Mouse (Mus musculus): ENCODE data around the gene Cd300a. TPM values are rescaled to one million over a fixed set of nuclear protein-coding genes. Genes with fewer than 3 reads are reported as not detected.
A peak's percentile ranks its signal among the peaks of the same experiment; 100 is the strongest.

Cd300a gene
- polyA plus RNA-seq, 1 experiment from 2014 or later, result 1.3 TPM

DNA sequence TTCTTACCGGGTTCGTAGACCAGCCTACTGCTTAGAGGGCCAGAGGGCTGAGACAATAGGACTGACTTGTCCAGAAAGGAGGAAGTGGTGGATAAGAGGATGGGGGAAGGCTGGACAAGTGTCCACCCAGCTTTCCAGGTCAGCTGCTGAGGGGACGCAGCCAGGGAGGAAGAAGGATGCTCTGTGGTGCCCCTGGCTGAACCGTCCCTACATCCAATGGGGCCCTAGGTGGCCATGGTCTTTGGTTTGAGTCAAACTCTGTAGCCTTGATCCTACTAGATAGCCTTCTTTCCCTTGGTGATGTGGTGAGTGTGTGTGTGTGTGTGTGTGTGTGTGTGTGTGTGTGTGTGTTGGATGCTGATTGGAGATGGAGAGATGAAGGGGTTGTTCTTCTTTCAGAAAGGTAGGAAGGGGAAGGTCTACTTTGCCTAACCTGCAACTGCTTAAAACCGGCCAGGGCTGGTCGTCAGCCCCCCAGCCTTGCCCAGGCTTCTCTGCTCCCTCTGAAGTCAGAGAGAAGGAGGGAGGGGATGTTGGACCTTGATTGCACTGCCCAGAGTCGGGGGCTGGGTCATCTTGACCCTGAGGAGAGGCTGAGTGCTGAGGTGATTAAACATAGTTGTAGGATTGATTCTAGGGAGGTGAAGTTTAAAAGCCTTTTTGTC lies 36.5 kb upstream of the Cd300a start:
- WGBS, result 11% methylated on average over 7 of the region's 7 CpGs
- Histone ChIP-seq H3K4me3 (peak overlapping the region; percentile 78), H3K9me3 (no peaks in the 10 kb centered on the region), H3K36me3 (replicated peaks) (no peaks in the 10 kb centered on the region), H3K27me3 (ENCODE audit: poor library complexity, severe bottlenecking) (peaks cover 65% of the 10 kb centered on the region), H3K4me1 (peaks cover 52% of the 10 kb centered on the region), H3K27ac (peak overlapping the region; percentile 89)
- no peak for DNase-seq (ENCODE audit: extremely low spot score, low spot score)

DNA sequence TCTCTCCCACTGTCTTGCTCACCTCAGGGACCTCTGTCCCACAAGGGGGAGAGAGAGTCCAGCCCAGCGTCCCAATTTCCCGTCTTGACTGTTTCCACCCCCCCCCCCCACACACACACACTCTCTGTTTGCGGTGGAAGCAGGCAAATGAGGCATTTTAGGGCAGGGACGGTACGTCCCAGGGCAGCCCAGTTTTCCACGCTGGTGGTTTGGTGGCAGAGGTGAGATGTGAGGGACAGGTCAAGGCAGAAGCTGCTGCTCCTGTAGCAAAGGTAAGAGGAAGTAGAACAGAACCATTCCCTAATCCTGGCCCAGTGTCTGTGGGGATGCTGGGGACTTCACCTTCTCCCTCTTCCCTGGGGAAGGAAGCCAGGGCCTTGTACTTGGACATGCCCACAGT lies 35.3 kb upstream of the Cd300a start:
- no peak overlapping the region for H3K4me3 ChIP-seq
- H3K4me1 ChIP-seq, result peaks cover 44% of the 10 kb centered on the region
- peaks cover 54% of the 10 kb centered on the region for H3K27me3 ChIP-seq (ENCODE audit: poor library complexity, severe bottlenecking)

GRCm38 (mm10) chr11:114856125-114856524 lies 33.7 kb upstream of the Cd300a start:
- peaks cover 6% of the 10 kb centered on the region; the same call in 1 of the 2 replicates for H3K9me3 ChIP-seq
- H3K4me3 ChIP-seq, result no peak overlapping the region
- H3K27me3 ChIP-seq (ENCODE audit: poor library complexity, severe bottlenecking), result peaks cover 39% of the 10 kb centered on the region
- 92% methylated on average over 5 of the region's 5 CpGs for WGBS
- no peak for DNase-seq (ENCODE audit: extremely low spot score, low spot score)
- H3K27ac ChIP-seq, result no peak overlapping the region
- H3K36me3 ChIP-seq (replicated peaks), result no peaks in the 10 kb centered on the region
- peaks cover 29% of the 10 kb centered on the region for H3K4me1 ChIP-seq

More for the DNA sequence above, 35.3 kb upstream of the Cd300a start:
- no peak for DNase-seq (ENCODE audit: extremely low spot score, low spot score)
- Histone ChIP-seq H3K9me3 (peaks cover 6% of the 10 kb centered on the region; the same call in 1 of the 2 replicates), H3K27ac (no peak overlapping the region), H3K36me3 (replicated peaks) (no peaks in the 10 kb centered on the region)
- 82% methylated on average over 6 of the region's 6 CpGs for WGBS

- Histone ChIP-seq H3K27ac (no peak overlapping the region), H3K27me3 (ENCODE audit: poor library complexity, severe bottlenecking) (peaks cover 14% of the 10 kb centered on the region), H3K4me3 (no peak overlapping the region), H3K9me3 (peaks cover 6% of the 10 kb centered on the region; the same call in 1 of the 2 replicates), H3K36me3 (replicated peaks) (peaks cover 3% of the 10 kb centered on the region; the same call in 1 of the 2 replicates), H3K4me1 (peaks cover 4% of the 10 kb centered on the region; the same call in 1 of the 2 replicates)
- no peak for DNase-seq (ENCODE audit: extremely low spot score, low spot score)
- WGBS, result 96% methylated on average over 2 of the region's 2 CpGs
Observed at GRCm38 (mm10) chr11:114858641-114859040, 31.2 kb upstream of the Cd300a start.

GRCm38 (mm10) chr11:114861057-114861456 lies 28.8 kb upstream of the Cd300a start:
- H3K4me1 ChIP-seq, result peaks cover 10% of the 10 kb centered on the region
- no peak for DNase-seq (ENCODE audit: extremely low spot score, low spot score)
- H3K4me3 ChIP-seq, result no peak overlapping the region
- peaks cover 6% of the 10 kb centered on the region; the same call in 1 of the 2 replicates for H3K9me3 ChIP-seq
- WGBS, result 80% methylated on average over 2 of the region's 2 CpGs
- no peaks in the 10 kb centered on the region for H3K27me3 ChIP-seq (ENCODE audit: poor library complexity, severe bottlenecking)
- H3K27ac ChIP-seq, result no peak overlapping the region
- H3K36me3 ChIP-seq (replicated peaks), result peaks cover 15% of the 10 kb centered on the region

DNA sequence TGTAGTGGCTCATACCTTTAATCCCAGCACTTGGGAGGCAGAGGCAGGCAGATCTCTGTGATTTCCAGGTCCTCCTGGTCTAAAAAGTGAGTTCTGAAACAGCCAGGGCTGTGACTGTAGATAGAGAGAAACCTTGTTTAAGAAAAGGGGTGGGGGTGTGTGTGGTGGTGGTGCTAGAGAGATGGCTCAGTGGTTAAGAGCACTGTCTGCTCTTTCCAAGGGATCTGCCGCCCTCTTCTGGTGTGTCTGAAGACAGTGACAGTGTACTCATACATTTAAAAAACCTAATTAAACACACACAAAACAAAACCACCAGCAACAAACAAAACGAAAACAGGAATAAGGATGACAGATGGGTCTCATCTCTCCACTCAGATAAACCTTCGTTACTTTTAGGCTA lies 27.2 kb upstream of the Cd300a start:
- peaks cover 27% of the 10 kb centered on the region for H3K36me3 ChIP-seq (replicated peaks)
- WGBS, result 88% methylated on average over 3 of the region's 3 CpGs
- no peak for DNase-seq (ENCODE audit: extremely low spot score, low spot score)

DNA sequence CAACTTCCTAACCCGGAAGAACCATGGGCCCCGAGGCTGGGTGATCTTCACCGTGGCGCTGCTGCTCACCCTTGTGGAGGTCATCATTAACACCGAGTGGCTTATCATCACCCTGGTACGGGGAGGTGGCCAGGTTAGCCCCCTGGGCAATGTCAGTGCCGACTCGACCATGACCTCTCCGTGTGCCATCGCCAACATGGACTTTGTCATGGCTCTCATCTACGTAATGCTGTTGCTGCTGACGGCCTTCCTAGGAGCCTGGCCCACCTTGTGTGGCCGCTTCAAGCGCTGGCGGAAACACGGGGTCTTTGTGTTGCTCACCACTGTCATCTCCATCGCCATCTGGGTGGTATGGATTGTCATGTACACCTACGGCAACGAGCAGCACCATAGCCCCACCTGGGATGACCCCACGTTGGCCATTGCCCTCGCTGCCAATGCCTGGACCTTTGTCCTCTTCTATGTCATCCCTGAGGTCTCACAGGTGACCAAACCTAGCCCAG lies 25.9 kb upstream of the Cd300a start:
- H3K27ac ChIP-seq, result no peak overlapping the region
- H3K27me3 ChIP-seq (ENCODE audit: poor library complexity, severe bottlenecking), result no peaks in the 10 kb centered on the region
- peaks cover 37% of the 10 kb centered on the region for H3K36me3 ChIP-seq (replicated peaks)
- H3K4me3 ChIP-seq, result no peak overlapping the region
- 95% methylated on average over 21 of the region's 21 CpGs for WGBS
- peaks cover 2% of the 10 kb centered on the region; the same call in 1 of the 2 replicates for H3K9me3 ChIP-seq
- DNase-seq (ENCODE audit: extremely low spot score, low spot score), result no peak
- peaks cover 31% of the 10 kb centered on the region for H3K4me1 ChIP-seq

More for the DNA sequence above, 27.2 kb upstream of the Cd300a start:
- H3K9me3 ChIP-seq, result peaks cover 6% of the 10 kb centered on the region; the same call in 1 of the 2 replicates
- H3K27ac ChIP-seq, result no peak overlapping the region
- no peak overlapping the region for H3K4me3 ChIP-seq
- H3K4me1 ChIP-seq, result peaks cover 26% of the 10 kb centered on the region
- H3K27me3 ChIP-seq (ENCODE audit: poor library complexity, severe bottlenecking), result no peaks in the 10 kb centered on the region

DNA sequence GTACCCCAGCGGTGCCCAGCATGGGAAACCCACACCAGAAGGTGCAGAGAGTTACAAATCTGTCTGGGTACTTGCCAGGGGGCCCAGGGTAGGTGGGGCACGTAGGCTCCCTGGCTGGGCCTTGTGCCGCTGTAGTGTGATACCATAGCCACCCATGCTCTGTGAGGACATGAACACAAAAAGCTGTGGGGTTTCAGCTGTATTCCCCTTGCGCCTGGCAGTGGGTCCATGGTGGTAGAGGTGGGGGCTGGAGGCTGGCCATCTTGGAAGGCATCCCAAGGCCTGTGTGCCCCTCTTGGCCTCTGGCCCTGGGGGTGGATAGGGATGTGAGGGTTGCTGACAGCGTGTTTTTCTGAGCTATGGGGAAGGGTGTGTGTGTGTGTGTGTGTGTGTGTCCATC lies 23.8 kb upstream of the Cd300a start:
- 89% methylated on average over 5 of the region's 5 CpGs for WGBS
- Histone ChIP-seq H3K27me3 (ENCODE audit: poor library complexity, severe bottlenecking) (no peaks in the 10 kb centered on the region), H3K36me3 (replicated peaks) (peaks cover 47% of the 10 kb centered on the region), H3K9me3 (no peaks in the 10 kb centered on the region), H3K4me3 (no peak overlapping the region), H3K4me1 (peaks cover 31% of the 10 kb centered on the region), H3K27ac (peak overlapping the region; percentile 69)
- no peak for DNase-seq (ENCODE audit: extremely low spot score, low spot score)

- WGBS, result 64% methylated on average over 10 of the region's 10 CpGs
- DNase-seq (ENCODE audit: extremely low spot score, low spot score), result no peak
- no peaks in the 10 kb centered on the region for H3K9me3 ChIP-seq
- peaks cover 53% of the 10 kb centered on the region for H3K36me3 ChIP-seq (replicated peaks)
- H3K4me3 ChIP-seq, result no peak overlapping the region
- H3K4me1 ChIP-seq, result peaks cover 31% of the 10 kb centered on the region
- H3K27ac ChIP-seq, result peak overlapping the region; percentile 69
- H3K27me3 ChIP-seq (ENCODE audit: poor library complexity, severe bottlenecking), result no peaks in the 10 kb centered on the region
Observed at GRCm38 (mm10) chr11:114866486-114867360, 23.1 kb upstream of the Cd300a start.

DNA sequence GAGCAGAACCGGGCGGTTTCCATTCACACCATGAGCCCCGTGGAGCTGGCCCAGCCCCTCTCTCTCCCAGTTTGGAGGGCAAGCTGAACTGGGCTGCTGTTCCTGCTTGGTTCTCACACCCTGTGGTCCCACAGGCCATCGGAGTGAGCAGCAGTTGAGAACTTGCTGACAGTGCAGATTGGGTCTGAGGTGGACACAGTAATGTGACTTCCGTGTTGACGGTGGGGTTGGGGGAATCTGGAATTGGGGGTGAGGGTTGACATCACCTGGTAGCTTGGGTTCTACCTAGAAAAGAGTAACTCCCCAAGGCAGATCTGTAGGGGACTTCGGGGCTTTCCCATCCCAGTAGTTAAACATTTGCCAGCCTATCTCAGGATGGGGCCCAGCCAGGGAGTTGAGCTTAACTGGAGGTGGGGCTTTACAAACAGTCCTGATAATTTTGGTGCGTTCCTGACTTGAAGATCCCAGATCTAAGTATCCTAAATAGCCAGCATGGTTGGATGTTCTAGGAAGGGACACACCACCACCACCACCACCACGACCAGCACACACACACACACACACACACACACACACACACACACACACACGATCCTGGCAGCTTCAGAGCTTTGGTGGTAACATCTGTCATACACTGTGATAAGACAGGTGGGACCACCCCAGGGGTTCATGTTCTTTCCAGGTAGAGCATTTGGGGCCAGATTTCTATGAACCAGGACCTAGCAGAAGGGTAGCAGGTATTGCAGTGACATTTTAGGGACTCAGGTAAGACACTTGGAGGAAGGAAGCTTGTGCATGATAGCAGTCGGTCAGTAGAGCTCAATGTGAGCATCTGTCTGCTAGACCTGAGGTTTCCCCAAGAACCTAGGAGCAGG lies 22.2 kb upstream of the Cd300a start:
- Histone ChIP-seq H3K36me3 (replicated peaks) (peaks cover 56% of the 10 kb centered on the region), H3K27ac (peak overlapping the region; percentile 69), H3K4me1 (peaks cover 35% of the 10 kb centered on the region), H3K9me3 (no peaks in the 10 kb centered on the region), H3K4me3 (no peak overlapping the region), H3K27me3 (ENCODE audit: poor library complexity, severe bottlenecking) (no peaks in the 10 kb centered on the region)
- 81% methylated on average over 11 of the region's 11 CpGs for WGBS
- DNase-seq (ENCODE audit: extremely low spot score, low spot score), result no peak

DNA sequence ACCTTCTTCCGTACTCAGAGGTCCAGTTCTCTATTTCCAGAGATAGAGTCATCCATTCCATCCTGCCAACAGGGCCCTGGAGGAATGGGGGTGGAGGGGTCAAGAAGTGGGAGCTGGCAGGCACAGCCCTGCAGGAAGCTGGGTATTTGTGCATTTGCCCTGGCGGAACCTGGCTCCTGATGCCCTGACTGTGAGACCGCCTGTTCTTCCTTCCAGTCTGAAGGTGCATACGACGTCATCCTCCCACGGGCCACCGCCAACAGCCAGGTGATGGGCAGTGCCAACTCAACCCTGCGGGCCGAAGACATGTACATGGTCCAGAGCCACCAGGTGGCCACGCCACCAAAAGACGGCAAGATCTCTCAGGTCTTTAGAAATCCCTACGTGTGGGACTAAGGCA lies 21.6 kb upstream of the Cd300a start:
- WGBS, result 92% methylated on average over 12 of the region's 12 CpGs
- H3K4me3 ChIP-seq, result no peak overlapping the region
- H3K36me3 ChIP-seq (replicated peaks), result peaks cover 56% of the 10 kb centered on the region
- no peaks in the 10 kb centered on the region for H3K9me3 ChIP-seq
- H3K27me3 ChIP-seq (ENCODE audit: poor library complexity, severe bottlenecking), result no peaks in the 10 kb centered on the region
- H3K27ac ChIP-seq, result 0 out of 2 replicates have a peak overlapping the region, but pooled peaks have one; percentile 8
- H3K4me1 ChIP-seq, result peaks cover 42% of the 10 kb centered on the region
- no peak for DNase-seq (ENCODE audit: extremely low spot score, low spot score)

DNA sequence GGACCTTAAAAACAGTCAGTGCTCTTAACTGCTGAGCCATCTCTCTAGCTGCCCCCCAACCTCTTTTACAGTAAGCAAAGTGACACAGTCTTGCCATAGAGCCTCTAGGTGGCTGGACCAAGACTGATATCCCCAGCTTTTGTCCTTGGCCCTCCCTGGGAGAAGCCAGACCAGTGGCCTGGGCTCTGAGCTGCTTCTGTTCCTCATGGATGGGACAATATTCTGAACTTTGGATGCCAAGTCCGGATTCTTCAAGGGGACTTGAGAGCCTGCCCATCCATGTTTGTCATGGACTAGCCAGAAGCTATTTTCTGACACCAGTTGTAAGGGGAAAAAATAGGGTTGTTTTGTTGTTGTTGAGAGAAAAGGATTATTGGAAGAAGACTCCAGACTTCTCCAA lies 20.1 kb upstream of the Cd300a start:
- peaks cover 43% of the 10 kb centered on the region for H3K36me3 ChIP-seq (replicated peaks)
- WGBS, result 89% methylated on average over 1 of the region's 1 CpGs
- H3K4me1 ChIP-seq, result peaks cover 57% of the 10 kb centered on the region

More for the DNA sequence above, 20.1 kb upstream of the Cd300a start:
- Histone ChIP-seq H3K9me3 (no peaks in the 10 kb centered on the region), H3K27ac (no peak overlapping the region), H3K4me3 (no peak overlapping the region), H3K27me3 (ENCODE audit: poor library complexity, severe bottlenecking) (no peaks in the 10 kb centered on the region; the same call in 1 of the 2 replicates)
- no peak for DNase-seq (ENCODE audit: extremely low spot score, low spot score)
